Mouse (Mus musculus) neural tube, embryonic 10.5 days (tissue): ENCODE measurements around the gene Knstrn.

Source experiments
- DNase-seq: peaks from one replicate; pipeline ENCODE4 v3.0.0-alpha.2; 2017; ENCODE audit warnings: low spot score; ENCODE audit errors: extremely low spot score

Knstrn gene

GRCm38 (mm10) chr2:118899981-118900825, 86.4 kb downstream of the Knstrn start, which contains the start of gene Bahd1:
Bahd1 (plus strand) TSS chr2:118900377.
- peak; percentile 64 for DNase-seq

DNA sequence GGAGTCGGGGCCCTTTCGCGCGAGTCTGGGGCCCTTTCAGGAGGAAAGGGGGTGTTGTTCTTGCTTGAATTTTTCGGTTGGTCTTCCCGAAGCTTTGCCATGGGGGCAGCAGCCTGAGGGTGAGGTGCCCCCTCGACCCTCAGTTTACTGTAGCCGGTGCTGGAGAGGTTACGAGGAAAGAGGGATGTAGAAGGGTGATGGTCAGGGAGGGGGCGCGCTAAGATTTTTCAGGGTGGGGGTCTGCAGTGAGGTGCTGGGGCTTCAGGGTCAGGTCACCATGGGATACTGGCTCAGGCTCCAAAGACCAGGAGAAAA, 87.0 kb downstream of the Knstrn start:
- DNase-seq: no peak

DNA sequence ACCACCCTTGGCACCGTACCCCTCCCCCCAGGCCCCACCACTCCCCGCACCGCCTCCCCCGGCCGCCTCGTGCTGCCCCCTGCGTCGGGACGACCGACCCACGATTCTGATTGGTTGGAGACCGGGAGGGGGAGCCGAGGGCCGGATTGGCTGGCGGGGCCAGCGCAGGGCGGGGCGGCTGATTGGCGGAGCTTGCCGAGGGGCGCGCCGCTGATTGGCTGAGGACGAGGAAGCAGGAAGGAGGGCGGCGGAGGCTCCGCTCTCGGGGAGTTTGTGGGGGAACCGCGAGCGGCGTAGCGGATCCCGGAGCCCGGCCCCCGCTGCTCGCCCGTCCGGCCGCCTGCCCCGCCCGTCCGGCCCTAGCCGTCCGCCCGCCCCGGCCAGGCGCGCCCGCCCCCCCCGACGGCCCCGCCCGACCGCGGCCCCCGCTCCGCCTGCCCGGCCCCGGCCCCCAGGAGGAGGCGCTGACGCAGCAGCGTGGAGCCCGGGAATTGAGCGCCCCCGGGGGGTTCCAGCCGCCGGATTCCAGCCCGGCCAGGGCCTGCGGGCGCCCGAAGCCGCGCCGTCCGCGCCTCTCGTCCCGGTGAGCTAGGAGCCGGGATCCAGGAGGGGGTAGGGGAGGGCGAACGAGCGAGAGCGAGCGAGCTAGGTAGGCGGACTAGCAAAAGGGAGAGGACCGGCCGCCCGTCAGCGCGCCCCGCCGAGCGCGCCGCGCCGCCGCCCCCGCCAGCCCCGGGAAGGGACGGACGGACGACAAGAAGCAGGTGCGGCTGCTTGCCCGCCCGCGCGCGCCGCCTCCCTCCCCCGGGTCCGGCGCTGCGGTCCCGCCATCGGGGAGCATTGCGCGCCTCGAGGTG, 87.6 kb downstream of the Knstrn start:
- peak; percentile 95 for DNase-seq

- peak; percentile 76 for DNase-seq
These were observed 88.5 kb downstream of the Knstrn start for GRCm38 (mm10) chr2:118902051-118903025.

- peak; percentile 26 for DNase-seq
These were observed 89.5 kb downstream of the Knstrn start for GRCm38 (mm10) chr2:118903333-118903741.
